Mouse (Mus musculus): ENCODE results near the gene Sowahd.
"Not testable (repeated sequence)": the region's sequence is repeated elsewhere in the genome, so short reads cannot be mapped to it uniquely, and the experiment has no call there.

Sowahd gene

GRCm38 (mm10) chrX:37048066-37048889 is at the start of gene Sowahd:
Gene Sowahd (plus strand): TSS chrX:37048845.
- no peak for DNase-seq

DNA sequence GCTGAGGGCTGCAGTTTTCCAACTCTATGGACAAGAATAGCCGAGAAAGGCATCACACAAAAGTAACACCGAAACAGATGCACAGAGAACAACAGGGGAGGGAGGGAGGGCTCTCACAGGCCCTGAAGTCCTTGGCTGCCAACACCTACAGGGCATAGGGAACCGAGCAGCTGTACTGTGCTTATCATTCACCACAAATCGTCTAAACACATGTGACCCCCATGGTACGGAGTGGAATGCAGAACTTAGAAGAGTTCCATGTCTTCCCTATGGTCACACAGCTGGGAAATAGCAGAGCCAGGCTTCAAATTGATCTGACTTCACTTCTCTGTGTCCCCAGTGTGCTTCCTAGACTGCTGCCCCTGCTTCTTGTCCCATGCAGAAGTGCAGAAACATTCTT is 34.8 kb upstream of the Sowahd start:
- DNase-seq: no peak

DNA sequence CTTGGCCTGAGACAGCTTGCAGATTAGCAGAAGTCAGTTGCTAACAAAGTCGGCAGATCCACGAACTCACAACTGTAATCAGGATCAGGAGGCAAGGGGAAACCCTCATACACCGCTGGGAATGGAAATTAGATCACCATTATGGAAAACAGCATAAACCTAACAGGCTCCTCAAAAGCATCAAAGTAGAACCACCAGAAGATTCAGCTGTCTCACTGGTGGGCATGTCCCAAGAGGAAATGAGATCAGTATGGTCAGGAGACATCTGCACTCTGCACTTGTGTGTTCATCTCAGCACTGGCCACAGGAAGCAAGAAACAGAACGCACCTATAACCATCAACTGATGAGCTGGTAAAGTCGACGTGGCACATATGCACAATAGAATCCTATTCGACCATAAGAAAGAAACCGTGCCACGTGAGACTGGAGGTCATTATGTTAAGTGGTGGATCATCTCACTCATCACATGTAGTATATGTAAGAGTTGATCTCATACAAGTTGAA is 30.4 kb upstream of the Sowahd start:
- DNase-seq: no peak

DNA sequence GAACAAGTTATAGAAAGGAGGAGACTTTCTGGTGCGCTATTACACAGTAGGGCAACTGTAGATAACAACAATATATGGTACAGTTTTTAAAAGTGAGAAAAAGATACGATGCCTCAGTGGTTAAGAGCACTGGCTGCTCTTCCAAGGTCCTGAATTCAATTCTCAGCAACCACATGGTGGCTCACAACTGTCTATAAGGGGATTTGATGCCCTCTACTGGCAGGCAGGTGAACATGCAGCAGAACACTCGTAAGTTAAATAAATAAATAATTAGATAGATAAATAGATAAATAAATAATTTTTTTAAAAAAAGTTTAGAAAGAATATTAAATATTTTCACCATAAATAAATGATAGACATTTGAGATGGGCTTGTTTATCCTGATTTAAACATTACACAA is 29.6 kb upstream of the Sowahd start:
- DNase-seq: no peak

DNA sequence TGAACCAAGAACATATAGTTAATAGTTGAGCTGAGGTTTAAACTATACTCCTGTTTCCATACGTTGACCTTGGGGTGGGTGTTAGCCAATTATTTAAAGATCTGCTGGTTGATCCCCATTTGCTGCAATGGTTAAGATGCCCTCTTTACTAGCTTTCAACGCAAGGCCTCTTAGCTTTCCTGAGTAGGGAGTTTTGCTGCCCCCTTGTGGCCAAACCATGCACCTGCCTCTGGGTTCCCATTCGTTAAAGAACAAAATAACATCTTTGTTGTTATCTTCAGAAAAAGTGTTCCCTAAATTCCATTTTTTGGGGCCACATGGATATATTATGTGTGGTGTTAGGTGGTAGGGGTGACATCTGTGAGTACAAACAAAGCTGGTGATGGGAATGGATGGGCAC is 26.0 kb upstream of the Sowahd start:
- peak; percentile 78 to 84 for DNase-seq

DNA sequence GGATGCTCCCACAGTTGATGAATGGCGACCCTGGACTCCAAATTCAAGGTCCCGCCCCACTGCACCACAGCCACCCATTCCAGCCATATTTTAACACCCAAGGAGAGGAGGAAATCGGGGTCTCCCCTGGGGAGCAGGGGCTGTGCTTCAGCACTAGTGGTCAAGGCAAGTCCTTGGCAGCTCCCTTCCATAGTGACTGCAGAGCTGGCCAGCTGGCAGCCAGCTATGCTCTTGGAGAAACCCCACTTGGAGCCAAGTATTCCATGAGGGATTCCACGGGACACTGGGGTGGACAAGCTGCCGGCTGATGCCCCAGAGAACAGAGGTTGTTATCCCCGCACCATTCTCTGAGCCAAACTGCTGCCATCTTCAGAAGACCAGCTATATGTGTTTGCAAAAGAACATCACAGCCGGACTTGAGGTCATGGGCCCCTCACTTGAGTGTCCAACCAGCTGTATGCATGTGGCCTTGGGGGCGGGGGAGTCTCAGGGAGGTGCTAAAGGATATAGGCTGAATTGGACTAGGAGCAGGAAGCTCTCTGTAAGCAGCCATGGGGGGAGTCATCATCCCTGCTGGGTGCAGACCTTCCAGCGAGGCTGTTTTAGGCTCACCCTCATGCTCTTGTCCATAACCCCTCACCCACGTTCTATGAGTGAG is 24.9 kb upstream of the Sowahd start:
- DNase-seq: peak in 1 of 2 experiments; percentile 18

DNA sequence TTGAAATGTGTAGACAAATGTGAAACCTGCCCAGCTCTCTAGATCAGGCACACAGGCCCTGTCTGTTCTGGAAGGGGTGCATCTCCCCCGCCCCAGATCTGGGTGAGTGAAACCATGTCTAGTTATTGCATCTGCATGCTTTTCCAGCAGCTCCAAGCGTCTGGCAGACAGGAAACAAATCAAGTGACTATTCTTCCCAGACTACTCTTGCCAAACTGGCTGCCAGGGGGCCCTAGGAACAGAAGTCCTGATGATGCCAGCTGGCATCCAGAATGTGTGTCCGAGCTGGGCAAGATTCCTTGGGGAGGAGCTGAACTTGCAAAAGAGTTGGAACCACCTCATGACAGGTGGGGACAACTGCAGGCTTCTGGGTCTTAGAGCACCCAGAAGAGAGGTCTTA is 20.3 kb upstream of the Sowahd start:
- peak; percentile 67 to 81 for DNase-seq

GRCm38 (mm10) chrX:37042726-37043125 is 5.9 kb upstream of the Sowahd start:
- DNase-seq: peak; percentile 79 to 82

DNA sequence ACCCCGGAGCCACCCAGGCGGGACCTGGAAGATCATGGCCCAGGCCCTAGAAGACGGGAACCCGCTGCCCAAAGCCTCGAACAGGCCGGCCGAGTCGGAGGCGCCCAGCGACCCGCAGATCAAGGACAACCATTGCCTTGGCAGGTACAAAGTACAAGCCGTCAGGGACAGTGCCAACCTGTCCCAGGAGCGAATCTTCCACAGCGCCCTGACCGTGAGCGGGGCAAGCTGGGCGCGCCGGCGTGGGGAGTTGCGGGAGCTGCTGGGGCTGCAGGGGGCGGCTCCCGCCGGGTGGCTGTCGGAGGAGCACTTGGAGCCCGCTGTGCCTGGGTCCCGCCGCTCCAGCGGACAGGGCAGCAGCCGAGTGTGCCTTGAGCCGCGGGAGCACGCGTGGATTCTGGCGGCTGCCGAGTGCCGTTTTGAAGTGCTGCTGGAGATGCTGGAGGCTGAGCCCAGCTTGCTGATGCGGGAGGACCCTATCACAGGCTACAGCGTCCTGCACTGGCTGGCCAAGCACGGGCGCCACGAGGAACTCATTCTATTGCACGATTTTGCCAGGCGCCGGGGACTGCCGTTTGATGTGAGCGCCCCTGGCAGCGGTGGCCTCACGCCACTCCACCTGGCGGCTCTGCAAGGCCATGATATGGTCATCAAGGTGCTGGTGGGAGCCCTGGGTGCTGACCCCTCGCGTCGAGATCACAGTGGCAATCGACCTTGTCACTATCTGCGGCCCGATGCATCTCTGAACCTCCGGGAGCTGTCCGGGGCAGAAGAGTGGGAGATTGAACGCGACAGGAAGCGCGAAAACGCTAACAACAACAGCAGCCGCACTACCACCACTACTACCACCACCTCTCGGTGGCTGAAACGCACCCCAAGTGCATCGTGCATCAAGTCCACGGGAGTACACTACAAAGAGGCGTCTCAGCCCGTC is 512 bp downstream of the Sowahd start:
- DNase-seq: peak; percentile 12 to 21

- no peak for DNase-seq
These were observed 15.3 kb downstream of the Sowahd start for GRCm38 (mm10) chrX:37063902-37064301.

GRCm38 (mm10) chrX:37067299-37067698 is 18.7 kb downstream of the Sowahd start:
- DNase-seq: no peak

DNA sequence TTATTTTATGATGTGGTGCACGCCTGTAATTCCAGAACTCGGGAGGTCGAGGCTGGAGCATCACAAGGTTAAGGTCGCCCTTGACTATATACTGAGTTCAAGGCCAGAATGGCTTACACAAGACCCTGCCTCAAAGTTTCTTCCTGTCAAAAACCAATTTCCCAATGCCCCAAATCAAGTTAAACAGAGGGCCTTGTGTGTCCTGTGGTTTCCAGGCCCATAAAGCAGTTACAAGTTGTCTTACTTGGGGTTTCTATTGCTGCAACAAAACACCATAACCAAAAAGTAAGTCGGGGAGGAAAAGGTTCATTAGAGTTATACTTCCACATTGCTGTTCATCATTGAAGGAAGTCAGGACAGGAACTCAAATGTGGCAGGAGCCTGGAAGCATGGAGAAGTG is 20.1 kb downstream of the Sowahd start:
- no peak for DNase-seq

GRCm38 (mm10) chrX:37074262-37074892 is 25.7 kb downstream of the Sowahd start:
- DNase-seq: peak; percentile 77 to 82

DNA sequence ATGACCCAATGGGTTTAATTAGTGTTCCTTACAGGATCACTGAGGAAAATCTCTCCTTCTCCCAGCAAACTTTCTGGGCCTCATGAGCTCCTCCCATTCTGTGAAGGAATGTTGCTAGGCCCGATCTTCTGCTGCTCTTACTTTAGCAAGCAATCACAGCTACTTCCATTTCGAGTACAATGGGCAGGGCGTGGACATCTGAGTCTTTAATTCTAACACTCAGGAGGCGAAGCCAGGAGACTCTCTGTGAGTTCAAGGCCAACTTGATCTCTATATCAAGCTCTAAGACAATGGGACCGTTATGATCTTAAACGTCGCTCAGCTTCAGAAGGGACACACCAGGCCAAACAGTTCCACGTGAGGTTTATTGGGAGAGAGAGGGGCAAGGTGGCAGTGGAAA is 28.0 kb downstream of the Sowahd start:
- DNase-seq: no peak

GRCm38 (mm10) chrX:37080345-37080744 is 31.7 kb downstream of the Sowahd start:
- not testable (repeated sequence) for DNase-seq

GRCm38 (mm10) chrX:37081194-37081593 is 32.5 kb downstream of the Sowahd start:
- no peak for DNase-seq

DNA sequence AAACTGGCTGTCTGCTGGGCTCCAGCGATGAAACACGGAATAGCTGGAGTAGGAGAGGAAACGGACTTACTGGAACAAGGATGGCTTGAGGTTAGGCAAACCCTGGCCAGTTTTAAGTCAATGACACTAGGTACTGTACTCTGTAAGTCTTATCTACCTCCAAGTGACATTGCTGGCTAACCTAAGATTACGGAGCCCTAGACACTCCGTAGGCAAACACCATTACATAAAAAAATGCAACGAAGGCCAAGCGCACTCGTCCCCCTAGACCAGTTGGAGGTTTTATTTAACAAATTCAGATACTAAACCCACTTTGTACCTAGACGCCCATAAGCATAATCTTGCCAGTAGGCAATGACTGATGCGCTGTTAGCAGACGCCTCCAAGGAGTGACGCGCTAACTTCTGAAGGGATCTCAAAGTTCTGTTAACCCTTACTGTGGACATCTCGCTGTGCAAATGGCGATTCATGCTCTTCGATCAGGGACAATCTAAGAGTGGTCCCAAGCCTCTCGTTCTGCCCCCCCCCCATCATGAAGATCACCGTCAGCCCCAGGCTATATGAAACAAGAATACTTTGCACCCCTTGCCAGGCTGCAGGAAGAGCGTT is 35.8 kb downstream of the Sowahd start:
- peak; percentile 13 to 24 for DNase-seq

DNA sequence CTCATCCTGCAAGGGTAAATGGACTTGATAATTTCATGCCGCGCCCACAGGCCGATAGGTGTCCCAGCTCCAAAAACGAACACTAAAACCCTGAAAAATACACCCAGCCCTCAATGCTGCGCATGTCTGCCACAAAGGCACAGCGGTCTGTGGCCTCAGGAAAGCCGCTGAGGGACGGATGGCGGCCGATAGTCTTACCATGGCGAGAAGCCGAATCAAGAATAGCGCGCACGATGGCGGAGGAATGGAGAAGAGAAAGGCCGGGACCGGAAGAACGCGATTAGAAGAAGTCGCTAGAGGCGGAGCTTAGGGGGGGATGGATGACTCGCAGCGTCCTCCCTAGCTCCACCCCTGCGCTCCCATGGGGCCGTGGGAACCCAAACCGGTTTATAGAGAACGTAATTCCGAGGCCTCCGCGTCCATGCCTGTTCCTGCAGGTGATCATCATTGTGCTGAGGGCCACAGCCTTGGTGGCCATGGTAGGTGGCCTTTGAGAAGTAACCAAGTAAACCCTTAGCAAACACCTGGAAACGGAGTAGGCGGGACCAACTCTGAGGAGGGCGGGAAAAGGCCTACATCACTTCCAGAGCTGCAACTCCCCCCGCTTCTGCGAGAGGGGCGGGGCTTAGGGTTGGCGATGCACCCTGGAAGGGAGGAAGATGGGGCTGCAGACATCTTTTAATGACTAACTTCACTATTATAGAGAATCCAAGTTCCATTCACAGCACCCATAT is 36.4 kb downstream of the Sowahd start, which contains the start of gene Rpl39:
Gene Rpl39 (minus strand): TSS at position 476 of the 734 bp plus-strand sequence.
- peak; percentile 90 to 93 for DNase-seq

GRCm38 (mm10) chrX:37085665-37086064 is 37.0 kb downstream of the Sowahd start:
- DNase-seq: no peak

DNA sequence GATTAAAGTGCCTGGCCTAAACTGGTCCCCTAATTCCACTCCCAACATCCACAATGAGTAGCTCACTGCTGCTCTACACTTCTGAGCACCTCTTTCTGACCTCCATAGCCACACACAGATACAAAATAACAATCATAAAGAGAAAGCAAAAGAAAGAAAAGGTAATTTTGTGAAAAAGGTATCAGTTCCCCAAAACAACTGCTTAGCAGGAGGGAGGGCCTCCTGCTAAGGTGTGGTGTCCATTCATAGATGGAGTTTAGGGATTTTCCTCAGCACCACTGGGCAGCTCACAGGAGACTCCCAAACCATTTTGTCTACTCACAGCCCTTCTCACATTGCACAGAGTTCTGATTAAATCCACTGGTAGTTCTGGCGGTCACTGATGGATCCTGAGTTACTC is 40.1 kb downstream of the Sowahd start:
- DNase-seq: no peak

GRCm38 (mm10) chrX:37091457-37091856 is 42.8 kb downstream of the Sowahd start:
- DNase-seq: no peak
